Mouse (Mus musculus) left cerebral cortex, postnatal 14 days (tissue): ENCODE data around the gene Phrf1. TPM values are rescaled to one million over a fixed set of nuclear protein-coding genes. Genes with fewer than 3 reads are reported as not detected.

Experiments
- DNase-seq, 2 experiments: peaks; one replicate each; pipeline ENCODE4 v3.0.0; 2021 to 2022; ENCODE audit warnings: low spot score in 2 of 2, mixed read lengths in 1 of 2
- intact Hi-C: fragments of 180-260 bp; cut with DNase I; formaldehyde crosslinking; loops from one replicate; pipeline ENCODE4 v1.15.1; 2025
- long read RNA-seq, 2 experiments: library from polyadenylated mRNA; stranded (forward); transcript quantifications; one replicate each; pipeline ENCODE4 v2.0.0; 2021
- total RNA-seq, 2 experiments: library from RNA; stranded (reverse); gene quantifications; 2 replicates each; pipeline ENCODE4 v1.2.3; 2021

The Phrf1 gene
- total RNA-seq: 10 to 100 TPM; 65.9 to 66.6 TPM
- long read RNA-seq, experiment 1, full-length matches to known transcripts: 9 of 28 reads
- long read RNA-seq, experiment 1, partial matches to known transcripts: 14 of 28 reads
- long read RNA-seq, experiment 1, other reads (novel, unspliced or antisense): 5 of 28 reads
- long read RNA-seq, experiment 2, full-length matches to known transcripts: 4 of 14 reads
- long read RNA-seq, experiment 2, partial matches to known transcripts: 3 of 14 reads
- long read RNA-seq, experiment 2, other reads (novel, unspliced or antisense): 7 of 14 reads

- DNase-seq: peak; percentile 91 to 94
- intact Hi-C loops: loop anchor here (2.0 kb wide), 1 partner anchor 134 kb away; no protein-coding TSS in a partner anchor
Observed at GRCm38 (mm10) chr7:141228279-141229067, at the start of gene Phrf1. Gene Phrf1 (plus strand): TSS chr7:141228784.

GRCm38 (mm10) chr7:141188194-141188593 lies 40.4 kb upstream of the Phrf1 start:
- intact Hi-C loops: no loop called here

GRCm38 (mm10) chr7:141188733-141189132 lies 39.9 kb upstream of the Phrf1 start:
- intact Hi-C loops: no loop called here
- no peak for DNase-seq

More at GRCm38 (mm10) chr7:141188194-141188593, 40.4 kb upstream of the Phrf1 start:
- no peak for DNase-seq

- DNase-seq: no peak
- intact Hi-C loops: no loop called here
Observed at GRCm38 (mm10) chr7:141190220-141190619, 38.4 kb upstream of the Phrf1 start.

- no peak for DNase-seq
- intact Hi-C loops: no loop called here
Observed at GRCm38 (mm10) chr7:141191036-141191435, 37.5 kb upstream of the Phrf1 start.

GRCm38 (mm10) chr7:141191796-141192685 lies 36.5 kb upstream of the Phrf1 start:
- DNase-seq: no peak
- intact Hi-C loops: no loop called here

GRCm38 (mm10) chr7:141192776-141193347 lies 35.7 kb upstream of the Phrf1 start:
- intact Hi-C loops: no loop called here

GRCm38 (mm10) chr7:141193348-141193856 lies 35.2 kb upstream of the Phrf1 start:
- intact Hi-C loops: no loop called here
- DNase-seq: peak in 1 of 2 experiments; percentile 24

More at GRCm38 (mm10) chr7:141192776-141193347, 35.7 kb upstream of the Phrf1 start:
- no peak for DNase-seq

- intact Hi-C loops: no loop called here
- peak; percentile 97 to 98 for DNase-seq
Observed at GRCm38 (mm10) chr7:141193948-141194347, 34.6 kb upstream of the Phrf1 start, which contains the start of the genes Hras and Lrrc56. Gene Hras (minus strand): TSS chr7:141194005. Gene Lrrc56 (plus strand): TSS chr7:141194157.

GRCm38 (mm10) chr7:141194409-141194808 lies 34.2 kb upstream of the Phrf1 start:
- intact Hi-C loops: no loop called here
- DNase-seq: no peak

- intact Hi-C loops: no loop called here
- DNase-seq: peak; percentile 87 to 92
Observed at GRCm38 (mm10) chr7:141194830-141195229, 33.8 kb upstream of the Phrf1 start.

- intact Hi-C loops: no loop called here
- no peak for DNase-seq
Observed at GRCm38 (mm10) chr7:141195754-141196153, 32.8 kb upstream of the Phrf1 start.

GRCm38 (mm10) chr7:141196619-141197282 lies 31.8 kb upstream of the Phrf1 start:
- no peak for DNase-seq
- intact Hi-C loops: no loop called here

GRCm38 (mm10) chr7:141198121-141198520 lies 30.5 kb upstream of the Phrf1 start:
- intact Hi-C loops: no loop called here
- DNase-seq: no peak

- no peak for DNase-seq
- intact Hi-C loops: no loop called here
Observed at GRCm38 (mm10) chr7:141204546-141204945, 24.0 kb upstream of the Phrf1 start.

- intact Hi-C loops: no loop called here
- DNase-seq: no peak
Observed at GRCm38 (mm10) chr7:141205504-141205903, 23.1 kb upstream of the Phrf1 start.

GRCm38 (mm10) chr7:141206182-141206937 lies 22.2 kb upstream of the Phrf1 start:
- no peak for DNase-seq

GRCm38 (mm10) chr7:141209526-141209925 lies 19.1 kb upstream of the Phrf1 start:
- intact Hi-C loops: no loop called here
- no peak for DNase-seq

More at GRCm38 (mm10) chr7:141206182-141206937, 22.2 kb upstream of the Phrf1 start:
- intact Hi-C loops: no loop called here
